Mouse (Mus musculus) cerebellum, postnatal 14 days (tissue): ENCODE results near the gene Fbxw21.
"Not testable (repeated sequence)": the region's sequence is repeated elsewhere in the genome, so short reads cannot be mapped to it uniquely, and the experiment has no call there.

ENCODE experiments used
- DNase-seq, 2 experiments: peaks; one replicate each; pipeline ENCODE4 v3.0.0; 2021; ENCODE audit warnings: mixed read lengths in 2 of 2

The Fbxw21 gene

GRCm38 (mm10) chr9:109161941-109162340 is at the start of gene Fbxw21:
Fbxw21 (minus strand) TSS chr9:109162041.
- no peak for DNase-seq

DNA sequence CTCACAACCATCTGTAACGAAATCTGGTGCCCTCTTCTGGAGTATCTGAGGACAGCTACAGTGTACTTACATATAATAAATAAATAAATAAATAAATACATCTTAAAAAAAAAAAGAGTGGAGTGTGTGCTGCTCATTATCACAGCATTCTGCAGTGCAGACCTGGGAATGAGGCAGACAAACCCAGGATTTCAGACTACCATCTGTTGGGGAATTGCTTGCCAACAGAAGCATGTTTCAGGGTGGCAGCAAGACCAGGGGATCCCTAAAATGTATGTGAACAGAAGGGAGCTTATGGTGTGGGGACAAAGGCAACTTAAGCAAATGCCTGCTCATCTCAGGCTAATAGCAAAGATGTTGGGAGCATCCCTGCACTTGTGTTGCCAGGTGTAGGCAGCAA is 39.5 kb upstream of the Fbxw21 start:
- peak in 1 of 2 experiments; percentile 26 for DNase-seq

DNA sequence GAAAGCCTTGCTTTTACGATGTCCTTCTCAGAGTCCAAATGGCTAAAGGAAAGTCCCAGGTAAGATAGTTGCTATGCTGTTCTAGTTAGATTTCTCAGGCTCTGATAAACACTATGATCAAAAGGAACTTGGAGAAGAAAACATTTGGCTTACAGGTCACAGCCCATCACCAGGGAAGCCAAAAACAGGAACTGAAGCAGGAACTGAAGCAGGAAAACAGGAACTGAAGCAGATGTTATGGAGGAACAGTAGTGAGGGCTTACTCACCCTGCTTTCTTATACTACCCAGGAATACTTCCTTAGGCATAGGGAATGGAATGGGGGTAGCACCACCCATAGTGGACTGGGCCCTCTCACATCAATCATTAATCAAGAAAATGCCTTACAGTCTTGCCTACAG is 38.5 kb upstream of the Fbxw21 start:
- DNase-seq, result no peak

GRCm38 (mm10) chr9:109199353-109199752 is 37.5 kb upstream of the Fbxw21 start:
- DNase-seq, result no peak

- not testable (repeated sequence) for DNase-seq
Measured at GRCm38 (mm10) chr9:109195875-109196274, 34.0 kb upstream of the Fbxw21 start, which contains the start of gene Fbxw13. Fbxw13 (minus strand) TSS chr9:109195975.

GRCm38 (mm10) chr9:109177208-109177607 is 15.4 kb upstream of the Fbxw21 start:
- DNase-seq, result no peak

- DNase-seq, result no peak
Measured at GRCm38 (mm10) chr9:109176301-109176700, 14.5 kb upstream of the Fbxw21 start.

GRCm38 (mm10) chr9:109167316-109167715 is 5.5 kb upstream of the Fbxw21 start:
- DNase-seq, result no peak

DNA sequence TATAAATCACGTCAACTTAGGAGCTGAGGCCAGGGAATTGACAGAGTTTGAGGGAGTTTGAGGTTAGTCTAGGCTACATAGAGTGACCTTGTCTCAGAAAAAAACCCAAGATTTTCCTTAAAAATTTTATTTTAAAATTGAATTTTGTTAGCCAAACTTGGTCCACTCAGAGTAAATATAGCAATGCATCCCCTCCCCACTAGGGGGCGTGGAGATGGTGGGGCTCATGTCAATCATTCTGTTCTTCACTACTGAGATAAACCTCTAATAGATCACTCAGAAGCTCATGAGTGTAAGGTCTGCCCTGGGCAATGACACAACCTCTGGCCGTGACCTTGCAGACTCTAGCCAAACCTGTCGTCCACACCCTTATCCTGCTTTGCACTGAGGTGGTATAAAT is 21.4 kb downstream of the Fbxw21 start:
- DNase-seq, result peak in 1 of 2 experiments; percentile 24

- DNase-seq, result no peak
Measured at GRCm38 (mm10) chr9:109130076-109130475, 31.8 kb downstream of the Fbxw21 start.

GRCm38 (mm10) chr9:109128211-109128610 is 33.6 kb downstream of the Fbxw21 start:
- peak; percentile 30 to 66 for DNase-seq

- DNase-seq, result no peak
Measured at GRCm38 (mm10) chr9:109127076-109127475, 34.8 kb downstream of the Fbxw21 start.

DNA sequence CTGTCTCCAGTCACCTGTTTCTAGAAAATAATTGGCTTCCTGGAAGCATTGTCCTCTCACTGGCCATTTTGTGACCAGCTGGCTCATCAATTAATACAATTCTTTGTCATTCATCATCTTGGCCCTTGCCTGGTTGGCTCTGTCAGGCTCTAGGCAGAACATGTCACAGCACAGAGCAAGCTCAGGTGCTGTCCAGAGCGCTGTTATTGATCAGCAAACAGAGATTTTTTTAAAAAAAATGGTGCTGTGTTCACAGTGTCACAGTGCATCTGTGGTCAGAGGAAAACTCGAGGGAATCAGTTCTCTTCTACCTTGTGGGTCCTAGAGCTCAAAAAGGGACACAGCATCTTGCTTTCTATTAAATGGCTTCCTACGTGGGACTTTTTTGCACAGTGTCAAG is 36.4 kb downstream of the Fbxw21 start:
- no peak for DNase-seq

DNA sequence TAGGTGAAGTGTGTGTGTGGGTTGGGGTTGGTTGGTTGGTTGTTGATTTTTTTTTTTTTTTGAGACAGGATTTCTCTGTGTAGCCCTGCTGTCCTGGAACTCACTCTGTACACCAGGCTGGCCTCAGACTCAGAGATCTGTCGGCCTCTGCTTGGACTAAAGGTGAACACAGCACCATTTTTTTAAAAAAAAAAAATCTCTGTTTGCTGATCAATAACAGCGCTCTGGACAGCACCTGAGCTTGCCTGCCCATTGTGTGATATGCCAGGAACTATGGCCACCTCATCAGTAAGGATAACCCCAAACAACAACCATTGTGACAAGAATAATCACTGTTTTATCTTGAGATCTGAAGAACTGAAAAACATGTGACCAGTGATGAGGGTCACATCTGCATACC is 36.8 kb downstream of the Fbxw21 start:
- DNase-seq, result no peak

GRCm38 (mm10) chr9:109124164-109124563 is 37.7 kb downstream of the Fbxw21 start:
- DNase-seq, result no peak

- peak in 1 of 2 experiments; percentile 37 for DNase-seq
Measured at GRCm38 (mm10) chr9:109123266-109123665, 38.6 kb downstream of the Fbxw21 start.

DNA sequence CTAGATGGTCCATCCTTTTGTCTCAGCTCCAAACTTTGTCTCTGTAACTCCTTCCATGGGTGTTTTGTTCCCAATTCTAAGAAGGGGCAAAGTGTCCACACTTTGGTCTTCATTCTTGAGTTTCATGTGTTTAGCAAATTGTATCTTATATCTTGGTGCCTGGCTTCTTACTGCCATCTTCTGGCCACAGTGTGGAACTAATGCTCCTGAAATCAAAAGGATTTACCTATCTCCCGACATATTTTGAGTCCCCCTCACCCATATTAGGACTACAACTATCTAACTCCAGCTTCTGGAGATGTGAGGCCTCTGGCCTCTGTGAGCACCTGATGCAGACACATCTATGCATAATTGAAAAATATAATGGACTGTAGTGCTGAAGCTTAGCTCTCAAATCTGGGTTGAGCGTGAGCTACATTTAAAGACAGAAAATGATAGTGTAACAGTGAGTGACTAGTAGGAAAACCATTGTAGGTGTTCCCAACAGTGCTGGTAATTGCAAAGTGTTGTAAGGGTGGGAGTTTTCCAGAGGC is 39.2 kb downstream of the Fbxw21 start:
- DNase-seq, result peak; percentile 54 to 61

DNA sequence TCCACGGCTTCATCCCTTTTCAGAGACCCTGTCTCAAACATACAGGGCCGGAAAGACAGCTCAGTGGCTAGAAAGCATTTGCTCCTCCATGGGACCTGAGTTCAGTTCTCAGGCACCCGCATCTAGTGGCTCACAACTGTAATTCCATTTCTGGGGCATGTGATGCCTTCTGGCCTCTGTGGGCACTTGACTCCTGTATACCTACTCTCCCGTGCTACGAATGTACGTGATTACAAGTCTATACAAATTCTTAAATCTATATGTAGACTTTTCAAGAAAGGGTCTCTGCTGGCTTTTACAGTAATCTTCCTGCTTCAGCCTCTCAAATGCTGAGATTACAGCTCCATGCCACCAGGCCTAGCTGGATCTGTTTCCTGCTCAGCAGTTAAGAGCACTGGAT is 40.9 kb downstream of the Fbxw21 start:
- DNase-seq, result no peak

GRCm38 (mm10) chr9:109119571-109119970 is 42.3 kb downstream of the Fbxw21 start:
- DNase-seq, result no peak

- DNase-seq, result no peak
Measured at GRCm38 (mm10) chr9:109118106-109118505, 43.7 kb downstream of the Fbxw21 start.

- no peak for DNase-seq
Measured at GRCm38 (mm10) chr9:109116205-109116604, 45.6 kb downstream of the Fbxw21 start.

DNA sequence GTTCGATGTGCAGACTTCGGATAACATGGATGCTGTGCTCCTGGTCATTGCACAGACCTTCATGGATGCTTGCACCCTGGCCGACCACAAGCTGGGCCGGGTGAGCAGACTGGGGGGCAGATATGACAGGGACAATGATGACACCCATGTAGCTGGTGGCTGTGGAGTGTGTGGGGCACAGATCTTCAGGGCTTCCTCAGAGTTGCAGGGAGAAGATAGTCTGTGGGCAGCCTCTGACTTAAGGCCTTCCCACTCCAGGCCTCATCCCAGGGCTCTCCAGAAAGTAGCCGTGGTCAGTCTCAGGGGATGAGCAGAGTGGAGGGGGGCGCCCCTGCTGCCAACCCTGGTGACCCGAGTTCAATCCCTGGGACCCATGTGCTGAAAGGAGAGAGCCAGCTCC is 47.0 kb downstream of the Fbxw21 start:
- no peak for DNase-seq

- no peak for DNase-seq
Measured at GRCm38 (mm10) chr9:109114276-109114675, 47.6 kb downstream of the Fbxw21 start.

DNA sequence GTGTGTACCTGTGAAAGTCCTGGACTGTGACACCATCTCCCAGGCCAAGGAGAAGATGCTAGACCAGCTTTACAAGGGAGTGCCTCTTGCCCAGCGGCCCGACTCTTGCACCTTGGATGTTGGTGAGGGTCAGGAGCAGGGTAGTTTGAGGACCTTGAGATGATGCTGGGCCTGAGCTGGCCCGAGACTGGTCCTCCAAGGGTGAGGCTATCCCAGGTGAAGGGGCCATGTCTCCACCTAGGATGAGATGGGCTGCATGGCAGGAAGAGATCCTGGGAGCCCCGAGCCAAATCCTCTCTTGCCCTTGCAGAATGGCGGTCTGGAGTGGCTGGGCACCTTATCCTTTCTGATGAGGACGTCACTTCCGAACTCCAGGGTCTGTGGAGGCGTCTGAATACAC is 48.5 kb downstream of the Fbxw21 start:
- no peak for DNase-seq

GRCm38 (mm10) chr9:109111591-109111990 is 50.2 kb downstream of the Fbxw21 start:
- no peak for DNase-seq
